Mouse (Mus musculus): Measurements from ENCODE around the gene Cmtm4.

GRCm38 (mm10) chr8:104414204-104414603 is 18.6 kb upstream of the Cmtm4 start:
- TF ChIP-seq CTCF (IDR thresholded peaks at IDR 0.05; ENCODE audit: low read depth, low read length), result no peak
- TF ChIP-seq POLR2A (IDR thresholded peaks at IDR 0.05; ENCODE audit: extremely low read depth, insufficient read depth, low read length), result no peak
